Mouse (Mus musculus) kidney, adult 18-20 months (tissue): Measurements from ENCODE around the gene Dock9.

Experiments used
- DNase-seq: peaks from one replicate; pipeline ENCODE4 v3.0.0; 2021

Dock9 gene

GRCm38 (mm10) chr14:121659061-121659824 is 138.4 kb downstream of the Dock9 start:
- DNase-seq, result no peak

- DNase-seq, result no peak
These were observed 139.1 kb downstream of the Dock9 start for GRCm38 (mm10) chr14:121658537-121658936.

GRCm38 (mm10) chr14:121657633-121658032 is 140.0 kb downstream of the Dock9 start:
- peak; percentile 20 for DNase-seq

GRCm38 (mm10) chr14:121656912-121657311 is 140.7 kb downstream of the Dock9 start:
- no peak for DNase-seq

GRCm38 (mm10) chr14:121654977-121655376 is 142.7 kb downstream of the Dock9 start:
- DNase-seq, result no peak

- DNase-seq, result no peak
These were observed 143.1 kb downstream of the Dock9 start for GRCm38 (mm10) chr14:121654416-121654967.

GRCm38 (mm10) chr14:121653717-121654116 is 143.9 kb downstream of the Dock9 start:
- DNase-seq, result no peak

GRCm38 (mm10) chr14:121653241-121653640 is 144.4 kb downstream of the Dock9 start:
- no peak for DNase-seq

- peak; percentile 40 for DNase-seq
These were observed 149.0 kb downstream of the Dock9 start for GRCm38 (mm10) chr14:121648581-121649060.

- DNase-seq, result no peak
These were observed 149.9 kb downstream of the Dock9 start for GRCm38 (mm10) chr14:121647693-121648092.

GRCm38 (mm10) chr14:121646617-121647016 is 151.0 kb downstream of the Dock9 start:
- no peak for DNase-seq

GRCm38 (mm10) chr14:121644302-121644701 is 153.3 kb downstream of the Dock9 start:
- no peak for DNase-seq

GRCm38 (mm10) chr14:121641271-121641670 is 156.4 kb downstream of the Dock9 start:
- no peak for DNase-seq

GRCm38 (mm10) chr14:121636935-121637510 is 160.6 kb downstream of the Dock9 start:
- no peak for DNase-seq

GRCm38 (mm10) chr14:121634736-121635430 is 162.8 kb downstream of the Dock9 start:
- DNase-seq, result no peak

GRCm38 (mm10) chr14:121634093-121634735 is 163.4 kb downstream of the Dock9 start:
- no peak for DNase-seq

GRCm38 (mm10) chr14:121631934-121632333 is 165.7 kb downstream of the Dock9 start:
- no peak for DNase-seq

GRCm38 (mm10) chr14:121626741-121627140 is 170.9 kb downstream of the Dock9 start:
- no peak for DNase-seq

GRCm38 (mm10) chr14:121623996-121624542 is 173.6 kb downstream of the Dock9 start:
- DNase-seq, result peak; percentile 51

- DNase-seq, result no peak
These were observed 175.8 kb downstream of the Dock9 start for GRCm38 (mm10) chr14:121621806-121622205.

GRCm38 (mm10) chr14:121620567-121620966 is 177.1 kb downstream of the Dock9 start:
- no peak for DNase-seq

- DNase-seq, result no peak
These were observed 177.5 kb downstream of the Dock9 start for GRCm38 (mm10) chr14:121620157-121620556.
